Mouse (Mus musculus) liver, embryonic 14.5 days (tissue): ENCODE measurements around the gene Kcnmb2. TPM values are rescaled to one million over a fixed set of nuclear protein-coding genes. Genes with fewer than 3 reads are reported as not detected.

ENCODE experiments used
- ATAC-seq: fragments of 200-750 bp; cut with Nextera tagmentation; 2 replicates; pipeline ENCODE4 v1.8.0; 2017; ENCODE audit warnings: moderate number of reproducible peaks, mild to moderate bottlenecking, moderate library complexity; ENCODE audit not compliant: insufficient read depth
- DNase-seq, 3 experiments: peaks; one replicate each; pipeline ENCODE4 v3.0.0-alpha.2; 2012 to 2013; ENCODE audit warnings: low read depth in 3 of 3, low spot score in 3 of 3
- H3K27ac ChIP-seq: fragments of 300-500 bp; sonication (generic); 2 replicates; pipeline ENCODE4 v1.5.1; 2014; ENCODE audit warnings: moderate library complexity, mild to moderate bottlenecking, control low read depth, inconsistent platforms
- H3K27me3 ChIP-seq: fragments of 300-500 bp; sonication (generic); 2 replicates; pipeline ENCODE4 v1.6.1; 2014; ENCODE audit warnings: mild to moderate bottlenecking, low read length, moderate library complexity; ENCODE audit not compliant: control insufficient read depth, insufficient read depth
- H3K36me3 ChIP-seq: fragments of 300-500 bp; sonication (generic); replicated peaks from 2 replicates; pipeline ENCODE4 v1.6.1; 2014; ENCODE audit warnings: low read depth; ENCODE audit not compliant: control insufficient read depth, insufficient read depth
- H3K4me1 ChIP-seq, 2 experiments: fragments of 200-500 bp in 1 of 2; fragments of 300-500 bp in 1 of 2; sonication (generic) in 1 of 2; replicated peaks; 2 replicates each; pipeline ENCODE4 v1.6.1; 2012 to 2014; ENCODE audit warnings: antibody characterized with exemption in 1 of 2, inconsistent platforms in 1 of 2, low read length in 1 of 2; ENCODE audit not compliant: control insufficient read depth in 2 of 2, insufficient read depth in 2 of 2
- H3K4me2 ChIP-seq: fragments of 300-500 bp; sonication (generic); 2 replicates; pipeline ENCODE4 v1.6.1; 2014; ENCODE audit warnings: low read depth, mild to moderate bottlenecking, control low read depth, moderate library complexity
- H3K4me3 ChIP-seq, 2 experiments: fragments of 200-500 bp in 1 of 2; fragments of 300-500 bp in 1 of 2; sonication (generic) in 1 of 2; 2 replicates each; pipeline ENCODE4 v1.5.1; 2012 to 2014; ENCODE audit warnings: low read depth in 2 of 2, low read length in 2 of 2, mild to moderate bottlenecking in 2 of 2, control low read depth in 1 of 2, inconsistent platforms in 1 of 2, moderate library complexity in 1 of 2; ENCODE audit not compliant: insufficient read depth in 1 of 2
- H3K9ac ChIP-seq: fragments of 300-500 bp; sonication (generic); replicated peaks from 2 replicates; pipeline ENCODE4 v1.6.1; 2014; ENCODE audit warnings: mild to moderate bottlenecking, control low read depth, moderate library complexity
- H3K9me3 ChIP-seq: fragments of 300-500 bp; sonication (generic); 2 replicates; pipeline ENCODE4 v1.6.1; 2016; ENCODE audit warnings: low read length, mixed read lengths; ENCODE audit not compliant: control insufficient read depth
- CTCF ChIP-seq: IDR thresholded peaks from 2 replicates; pipeline ENCODE4 v1.5.1; 2016; ENCODE audit warnings: antibody characterized with exemption, low read depth, control low read depth
- EP300 ChIP-seq: IDR thresholded peaks from 2 replicates; pipeline ENCODE4 v1.6.1; 2016; ENCODE audit warnings: antibody characterized with exemption, low read depth
- WGBS: fragments of 180-500 bp; shearing (Covaris S2); extraction: QIAGEN DNeasy Blood & Tissue Kit; methylation state at CpG from one replicate; pipeline ENCODE4 v1.1.7; 2014; ENCODE audit not compliant: insufficient replicate concordance; 5-methylcytosine and 5-hydroxymethylcytosine counted together
- polyA plus RNA-seq, 2 experiments: library from polyadenylated mRNA; depleted of rRNA in 1 of 2; stranded (reverse) in 1 of 2; unstranded in 1 of 2; fragments of >200 nt; fragmentation: Nextera tagmentation in 1 of 2; extraction: Ambion mirVana in 1 of 2; gene quantifications; 2 replicates each; pipeline versions ENCODE4 v1.2.1 to v1.2.3; 2012 to 2014

The Kcnmb2 gene
- polyA plus RNA-seq, 2 experiments, result 0.07 to 0.32 TPM

DNA sequence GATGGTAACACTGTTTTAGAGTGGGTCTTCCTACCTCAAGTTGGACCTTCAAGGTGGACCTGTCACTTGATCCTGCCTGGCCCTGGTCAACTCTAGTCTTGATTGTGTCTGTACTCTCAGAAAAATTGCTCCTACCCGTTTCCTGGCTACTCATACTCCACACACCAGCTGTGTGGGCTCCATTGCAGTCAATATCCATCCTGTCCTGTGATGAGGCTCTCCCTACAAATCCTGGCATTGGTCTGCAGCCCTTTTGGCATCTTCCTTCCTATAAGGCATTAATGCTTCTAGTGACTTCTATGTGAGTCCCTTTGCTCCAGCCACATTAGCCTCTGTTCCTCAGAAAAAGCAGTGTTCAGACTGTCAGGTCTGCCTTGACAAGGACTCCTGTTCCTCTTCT is 228.4 kb downstream of the Kcnmb2 start:
- Histone ChIP-seq H3K4me3 (no peak overlapping the region), H3K27ac (no peak overlapping the region), H3K9me3 (no peaks in the 10 kb centered on the region), H3K36me3 (no peaks in the 10 kb centered on the region), H3K9ac (no peak overlapping the region), H3K4me1 (no peaks in the 10 kb centered on the region), H3K27me3 (no peaks in the 10 kb centered on the region), H3K4me2 (no peak overlapping the region)
- 39% methylated on average over 1 of the region's 1 CpGs for WGBS
- no peak for ATAC-seq
- DNase-seq, result no peak
- no peak for TF ChIP-seq EP300
- no peak for TF ChIP-seq CTCF

DNA sequence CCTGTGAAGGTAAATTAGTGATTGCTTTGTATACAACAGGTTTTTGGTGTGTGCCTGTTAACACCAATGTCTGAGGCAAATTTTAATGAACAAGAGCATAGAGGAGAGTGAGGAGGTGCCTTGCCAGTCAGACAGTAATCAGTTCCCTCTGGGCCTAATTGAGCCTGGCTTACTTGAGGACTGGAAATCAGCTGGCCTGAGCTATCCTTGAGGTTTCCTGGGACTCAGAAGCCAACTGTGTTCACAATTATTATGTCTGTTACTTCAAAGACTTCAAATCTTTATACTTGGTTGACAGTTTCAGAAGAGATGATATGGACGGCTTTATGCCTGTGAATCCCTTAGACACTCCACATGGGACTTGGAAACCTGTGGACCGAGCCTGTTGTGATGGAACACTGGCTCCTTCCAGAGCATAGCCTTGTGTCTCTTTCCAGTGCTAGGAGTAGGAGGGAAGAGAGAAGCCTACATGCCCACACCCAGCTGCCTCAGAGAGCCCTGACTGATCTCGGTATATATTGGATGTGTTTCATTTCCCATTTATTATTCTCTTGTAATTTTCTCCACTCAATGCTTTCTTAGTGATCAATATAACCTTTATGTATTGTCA is 230.2 kb downstream of the Kcnmb2 start:
- H3K9ac ChIP-seq, result no peak overlapping the region
- no peak overlapping the region for H3K4me3 ChIP-seq
- ATAC-seq (no peak), DNase-seq (no peak)
- TF ChIP-seq EP300, result no peak
- no peak for TF ChIP-seq CTCF
- no peaks in the 10 kb centered on the region for H3K4me1 ChIP-seq
- H3K36me3 ChIP-seq, result no peaks in the 10 kb centered on the region
- H3K4me2 ChIP-seq, result no peak overlapping the region
- H3K27ac ChIP-seq, result no peak overlapping the region
- H3K9me3 ChIP-seq, result no peaks in the 10 kb centered on the region
- no peaks in the 10 kb centered on the region for H3K27me3 ChIP-seq
- 58% methylated on average over 3 of the region's 3 CpGs for WGBS

DNA sequence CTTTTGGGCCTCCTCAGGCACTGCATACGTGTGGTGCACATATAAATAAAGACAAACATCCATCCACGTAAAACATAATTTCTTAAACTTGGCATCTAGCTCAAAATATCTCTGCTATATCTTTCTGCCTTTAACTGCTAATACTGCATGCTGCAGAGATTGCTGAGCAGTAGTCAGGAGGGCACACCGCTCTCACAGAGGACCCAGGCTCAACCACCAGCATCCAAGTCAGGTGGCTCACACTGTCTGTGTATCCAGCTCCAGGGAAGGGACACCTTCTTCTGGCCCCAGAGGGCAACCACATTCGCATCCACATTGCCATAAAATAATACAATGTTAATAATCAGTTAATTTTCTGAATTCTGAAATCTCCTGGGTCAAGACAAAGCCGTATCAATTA is 241.9 kb downstream of the Kcnmb2 start:
- ATAC-seq, result no peak
- no peak for DNase-seq
- Histone ChIP-seq H3K4me1 (no peaks in the 10 kb centered on the region), H3K27me3 (no peaks in the 10 kb centered on the region), H3K4me2 (no peak overlapping the region), H3K4me3 (no peak overlapping the region), H3K9ac (no peak overlapping the region), H3K9me3 (no peaks in the 10 kb centered on the region), H3K27ac (no peak overlapping the region), H3K36me3 (no peaks in the 10 kb centered on the region)
- TF ChIP-seq EP300 (no peak), CTCF (no peak)
- 62% methylated on average over 5 of the region's 5 CpGs for WGBS

DNA sequence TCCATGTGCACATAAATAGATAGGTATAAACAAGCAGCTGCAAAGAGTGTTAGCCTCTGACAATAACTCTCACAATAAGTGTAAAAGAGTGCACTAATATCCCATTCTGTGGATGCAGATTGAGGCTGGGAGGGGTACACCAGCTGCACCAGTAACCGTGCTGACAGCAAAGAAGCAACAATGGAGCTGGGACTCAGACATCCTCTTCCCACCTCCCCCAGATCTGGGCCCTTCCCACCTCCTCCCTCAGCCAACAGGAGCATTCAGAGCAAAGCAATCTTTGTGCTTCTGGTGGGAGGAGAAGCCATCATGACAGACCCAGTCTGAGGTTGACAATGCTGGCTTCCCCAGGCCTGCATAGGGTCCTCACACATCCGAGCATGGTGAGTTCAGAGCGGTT is 242.3 kb downstream of the Kcnmb2 start:
- no peaks in the 10 kb centered on the region for H3K9me3 ChIP-seq
- ATAC-seq (no peak), DNase-seq (no peak)
- no peak overlapping the region for H3K27ac ChIP-seq
- WGBS, result 48% methylated on average over 3 of the region's 3 CpGs
- no peaks in the 10 kb centered on the region for H3K27me3 ChIP-seq
- H3K4me1 ChIP-seq, result no peaks in the 10 kb centered on the region
- H3K4me2 ChIP-seq, result no peak overlapping the region
- H3K36me3 ChIP-seq, result no peaks in the 10 kb centered on the region
- no peak overlapping the region for H3K4me3 ChIP-seq
- TF ChIP-seq EP300 (no peak), CTCF (no peak)
- no peak overlapping the region for H3K9ac ChIP-seq

DNA sequence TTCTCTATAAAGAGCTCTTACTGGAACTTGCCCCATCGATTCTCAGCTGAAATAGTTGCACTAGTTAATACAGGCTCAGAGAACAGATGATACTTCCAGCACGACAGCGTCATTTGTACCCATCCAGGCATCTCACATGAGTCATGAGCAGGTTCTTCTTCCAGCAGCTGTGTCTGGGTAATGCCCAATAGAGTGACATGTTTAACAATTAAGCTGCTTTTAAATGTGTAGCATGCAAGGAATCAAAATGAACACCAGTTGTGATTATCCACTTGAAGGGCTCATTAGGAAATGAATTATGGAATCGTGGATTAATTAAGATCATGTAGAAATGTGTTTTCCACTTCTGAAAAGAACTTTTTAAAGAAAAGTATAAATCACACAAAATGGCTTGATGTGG is 245.4 kb downstream of the Kcnmb2 start:
- TF ChIP-seq CTCF, result no peak
- TF ChIP-seq EP300, result no peak
- no peaks in the 10 kb centered on the region for H3K9me3 ChIP-seq
- H3K4me1 ChIP-seq, result no peaks in the 10 kb centered on the region
- no peak overlapping the region for H3K4me2 ChIP-seq
- no peak overlapping the region for H3K27ac ChIP-seq
- no peaks in the 10 kb centered on the region for H3K27me3 ChIP-seq
- H3K9ac ChIP-seq, result no peak overlapping the region
- H3K4me3 ChIP-seq, result no peak overlapping the region
- no peaks in the 10 kb centered on the region for H3K36me3 ChIP-seq
- ATAC-seq, result no peak
- 57% methylated on average over 4 of the region's 4 CpGs for WGBS
- no peak for DNase-seq
